Mouse (Mus musculus) erythroblast, embryonic 14.5 days (primary cell): ENCODE measurements around the gene Kcnk10.

Experiments used
- GATA1 ChIP-seq: IDR thresholded peaks from 2 replicates; pipeline ENCODE4 v1.6.1; 2012; ENCODE audit warnings: low read length, inconsistent platforms, mixed read lengths
- TAL1 ChIP-seq: IDR thresholded peaks from 3 replicates; pipeline ENCODE4 v1.6.1; 2012; ENCODE audit warnings: low read length, inconsistent platforms, mixed read lengths

GRCm38 (mm10) chr12:98444860-98445259 is 133.2 kb downstream of the Kcnk10 start:
- no peak for TF ChIP-seq GATA1
- TF ChIP-seq TAL1 = no peak
